Mouse (Mus musculus) heart, postnatal 0 days (tissue): ENCODE measurements around the gene Mef2d. TPM values are rescaled to one million over a fixed set of nuclear protein-coding genes. Genes with fewer than 3 reads are reported as not detected.

ENCODE experiments used
- ATAC-seq: fragments of 200-750 bp; cut with Nextera tagmentation; 2 replicates; pipeline ENCODE4 v1.8.0; 2017; ENCODE audit warnings: low read depth, moderate number of reproducible peaks, moderate library complexity; ENCODE audit not compliant: insufficient read depth
- DNase-seq: peaks from one replicate; pipeline ENCODE4 v3.0.0-alpha.2; 2016; ENCODE audit warnings: low spot score
- H3K27ac ChIP-seq: fragments of 300-500 bp; sonication (generic); 2 replicates; pipeline ENCODE4 v1.5.1; 2014; ENCODE audit warnings: low read depth, mild to moderate bottlenecking
- H3K27me3 ChIP-seq: fragments of 300-500 bp; sonication (generic); 2 replicates; pipeline ENCODE4 v1.6.1; 2014; ENCODE audit warnings: low read length, mixed read lengths; ENCODE audit not compliant: control insufficient read depth, insufficient read depth
- H3K36me3 ChIP-seq: fragments of 300-500 bp; sonication (generic); replicated peaks from 2 replicates; pipeline ENCODE4 v1.6.1; 2014; ENCODE audit warnings: low read length, mixed read lengths; ENCODE audit not compliant: control insufficient read depth, insufficient read depth
- H3K4me1 ChIP-seq: fragments of 300-500 bp; sonication (generic); 2 replicates; pipeline ENCODE4 v1.6.1; 2014; ENCODE audit warnings: antibody characterized with exemption; ENCODE audit not compliant: control insufficient read depth, insufficient read depth
- H3K4me2 ChIP-seq: fragments of 300-500 bp; sonication (generic); 2 replicates; pipeline ENCODE4 v1.6.1; 2014; ENCODE audit warnings: low read depth, mild to moderate bottlenecking, low read length, moderate library complexity
- H3K4me3 ChIP-seq: fragments of 300-500 bp; sonication (generic); 2 replicates; pipeline ENCODE4 v1.5.1; 2014; ENCODE audit warnings: low read depth, low read length
- H3K9ac ChIP-seq: fragments of 300-500 bp; sonication (generic); replicated peaks from 2 replicates; pipeline ENCODE4 v1.6.1; 2014; ENCODE audit warnings: low read depth, low read length, mixed read lengths
- H3K9me3 ChIP-seq: fragments of 300-500 bp; sonication (generic); replicated peaks from 2 replicates; pipeline ENCODE4 v1.6.1; 2016; ENCODE audit warnings: low read length; ENCODE audit not compliant: control insufficient read depth
- CTCF ChIP-seq: IDR thresholded peaks from 2 replicates; pipeline ENCODE4 v1.5.1; 2016; ENCODE audit warnings: antibody characterized with exemption, control low read depth, low read depth
- EP300 ChIP-seq: IDR thresholded peaks from 2 replicates; pipeline ENCODE4 v1.6.1; 2016; ENCODE audit warnings: antibody characterized with exemption, low read depth
- WGBS: fragments of 180-500 bp; shearing (Covaris S2); extraction: QIAGEN DNeasy Blood & Tissue Kit; methylation state at CpG from one replicate; pipeline ENCODE4 v1.1.7; 2014; 5-methylcytosine and 5-hydroxymethylcytosine counted together
- polyA plus RNA-seq: library from polyadenylated mRNA; unstranded; fragments of >200 nt; fragmentation: Nextera tagmentation; extraction: Ambion mirVana; gene quantifications from 2 replicates; pipeline ENCODE4 v1.2.1, GENCODE M21; 2015
- total RNA-seq: library from RNA; depleted of rRNA; stranded (reverse); fragments of >200 nt; gene quantifications from 2 replicates; pipeline ENCODE4 v1.2.3, GENCODE M21; 2014; ENCODE audit warnings: low replicate concordance

Mef2d gene
- total and polyA plus RNA-seq, 2 experiments from 2014 or later: 30.0 to 70.8 TPM

- Histone ChIP-seq H3K9ac (no peak overlapping the region), H3K27me3 (no peaks in the 10 kb centered on the region), H3K36me3 (no peaks in the 10 kb centered on the region), H3K4me1 (peaks cover 82% of the 10 kb centered on the region), H3K9me3 (no peaks in the 10 kb centered on the region), H3K4me3 (no peak overlapping the region), H3K27ac (peak overlapping the region; percentile 99), H3K4me2 (peak overlapping the region; percentile 95; the same call in 1 of the 2 replicates)
- TF ChIP-seq EP300 (no peak), CTCF (no peak)
- no peak for ATAC-seq
- no peak for DNase-seq
- 64% methylated on average over 2 of the region's 2 CpGs for WGBS
These were observed 5.3 kb downstream of the Mef2d start for GRCm38 (mm10) chr3:88147444-88147843.

GRCm38 (mm10) chr3:88147866-88148265, 5.7 kb downstream of the Mef2d start:
- DNase-seq (no peak), ATAC-seq (no peak)
- peak overlapping the region; percentile 95; the same call in 1 of the 2 replicates for H3K4me2 ChIP-seq
- no peak overlapping the region for H3K9ac ChIP-seq
- H3K9me3 ChIP-seq: no peaks in the 10 kb centered on the region
- H3K27ac ChIP-seq: peak overlapping the region; percentile 99
- WGBS: 74% methylated on average over 1 of the region's 1 CpGs
- H3K36me3 ChIP-seq: no peaks in the 10 kb centered on the region
- no peak overlapping the region for H3K4me3 ChIP-seq
- peaks cover 82% of the 10 kb centered on the region for H3K4me1 ChIP-seq
- no peaks in the 10 kb centered on the region for H3K27me3 ChIP-seq
- TF ChIP-seq EP300 (no peak), CTCF (no peak)

GRCm38 (mm10) chr3:88148354-88148753, 6.2 kb downstream of the Mef2d start:
- no peaks in the 10 kb centered on the region for H3K27me3 ChIP-seq
- no peak for ATAC-seq
- peak overlapping the region; percentile 99 for H3K27ac ChIP-seq
- no peak overlapping the region for H3K4me3 ChIP-seq
- WGBS: 65% methylated on average over 5 of the region's 5 CpGs
- H3K9me3 ChIP-seq: no peaks in the 10 kb centered on the region
- no peaks in the 10 kb centered on the region for H3K36me3 ChIP-seq
- H3K4me2 ChIP-seq: 0 out of 2 replicates have a peak overlapping the region, but pooled peaks have one; percentile 83
- no peak for DNase-seq
- H3K4me1 ChIP-seq: peaks cover 87% of the 10 kb centered on the region
- TF ChIP-seq EP300 (no peak), CTCF (no peak)
- no peak overlapping the region for H3K9ac ChIP-seq

GRCm38 (mm10) chr3:88148776-88149509, 6.8 kb downstream of the Mef2d start:
- 27% methylated on average over 4 of the region's 4 CpGs for WGBS
- Histone ChIP-seq H3K36me3 (no peaks in the 10 kb centered on the region), H3K4me1 (peaks cover 89% of the 10 kb centered on the region), H3K4me2 (peak overlapping the region; percentile 83), H3K9me3 (no peaks in the 10 kb centered on the region), H3K27me3 (no peaks in the 10 kb centered on the region), H3K9ac (peak overlapping the region; percentile 61), H3K27ac (peak overlapping the region; percentile 99), H3K4me3 (peak overlapping the region; percentile 39)
- peak; percentile 58; the same call in 1 of the 2 replicates for TF ChIP-seq EP300
- no peak for TF ChIP-seq CTCF
- peak; percentile 73 for DNase-seq
- ATAC-seq: peak; percentile 83

GRCm38 (mm10) chr3:88149510-88149974, 7.4 kb downstream of the Mef2d start:
- Histone ChIP-seq H3K27me3 (no peaks in the 10 kb centered on the region), H3K4me2 (peak overlapping the region; percentile 83), H3K9me3 (no peaks in the 10 kb centered on the region), H3K27ac (peak overlapping the region; percentile 99), H3K4me1 (peaks cover 83% of the 10 kb centered on the region), H3K9ac (peak overlapping the region; percentile 61), H3K4me3 (peak overlapping the region; percentile 39), H3K36me3 (no peaks in the 10 kb centered on the region)
- 5% methylated on average over 6 of the region's 6 CpGs for whole genome bisulfite sequencing
- TF ChIP-seq CTCF: no peak
- TF ChIP-seq EP300: no peak; the same call in 1 of the 2 replicates
- peak; percentile 13 for ATAC-seq
- no peak for DNase-seq
